Mouse (Mus musculus): ENCODE measurements around the gene Rala.

DNA sequence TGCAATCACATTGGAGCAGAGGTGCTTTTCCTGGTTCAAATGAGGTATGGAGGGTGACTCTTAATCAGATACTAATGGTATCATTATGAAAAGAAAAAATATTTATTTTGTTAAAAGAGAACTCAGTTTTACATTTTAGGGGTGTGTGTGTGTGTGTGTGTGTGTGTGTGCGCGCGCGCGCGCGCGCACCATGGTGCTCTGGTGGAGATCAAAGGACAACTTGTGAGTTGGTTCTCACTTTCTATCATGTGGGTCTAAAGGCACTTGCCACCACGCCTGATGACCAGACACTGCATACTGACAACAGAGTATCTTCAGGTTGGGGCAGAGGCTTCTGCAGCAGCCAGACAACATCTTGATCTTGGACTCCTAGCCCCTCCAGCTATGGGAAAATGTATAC, 30.7 kb upstream of the Rala start:
- TF ChIP-seq CTCF (IDR thresholded peaks at IDR 0.05; ENCODE audit: low read depth, low read length) (no peak), POLR2A (IDR thresholded peaks at IDR 0.05; ENCODE audit: insufficient read depth, low read length) (no peak), EP300 (IDR thresholded peaks at IDR 0.05; ENCODE audit: insufficient read depth, low read depth, low read length) (no peak)
